Mouse (Mus musculus): ENCODE data around the gene Olfr49. TPM values are rescaled to one million over a fixed set of nuclear protein-coding genes. Genes with fewer than 3 reads are reported as not detected.
"Not testable (repeated sequence)": the region's sequence is repeated elsewhere in the genome, so short reads cannot be mapped to it uniquely, and the experiment has no call there.

Olfr49 gene
- polyA plus RNA-seq, 1 experiment from 2014 or later: 0.04 TPM

DNA sequence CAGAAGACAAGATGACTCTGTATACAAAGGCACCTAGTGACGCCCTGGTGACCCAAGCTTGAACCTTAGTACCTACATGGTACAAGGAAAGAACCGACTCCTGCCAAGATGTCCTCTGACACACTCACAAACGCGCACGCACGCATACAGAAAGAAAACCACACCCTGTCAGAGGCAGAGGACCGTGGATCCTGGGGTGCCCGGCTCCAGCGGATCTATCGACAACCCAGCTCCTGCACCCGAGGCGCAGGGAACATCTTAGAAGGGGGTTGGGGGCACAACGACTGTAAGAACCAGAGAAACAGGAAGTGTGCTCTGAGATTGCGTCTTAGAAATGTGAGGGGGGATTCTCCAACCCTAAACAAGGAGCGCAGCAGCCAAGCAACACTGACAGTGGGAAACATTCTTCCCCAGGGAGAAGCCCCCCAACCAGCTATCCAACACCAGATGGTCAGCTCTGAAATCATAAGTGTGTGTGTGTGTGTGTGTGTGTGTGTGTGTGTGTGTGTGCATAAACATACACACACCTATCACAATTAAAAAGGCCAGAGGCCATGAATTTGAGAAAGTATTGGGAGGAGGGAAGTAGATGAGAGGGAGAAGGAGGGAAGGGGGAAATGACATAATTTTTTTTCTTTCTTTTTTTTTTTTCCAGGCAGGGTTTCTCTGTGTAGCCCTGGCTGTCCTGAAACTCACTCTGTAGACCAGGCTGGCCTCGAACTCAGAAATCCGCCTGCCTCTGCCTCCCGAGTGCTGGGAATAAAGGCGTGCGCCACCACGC, 53.4 kb downstream of the Olfr49 start:
- in situ Hi-C loops (cut with MboI; ENCODE audit: low pct_unique_long_range_greater_than_20kb): loop anchor here (5.0 kb wide), 1 partner anchor 181 kb away; no protein-coding TSS in a partner anchor
- H3K27me3 ChIP-seq: no peaks in the 10 kb centered on the region
- no peak for TF ChIP-seq CTCF (IDR thresholded peaks at IDR 0.05)
- CTCF ChIA-PET: interaction anchor here (1.3 kb wide), 1 partner anchor 181 kb away, joined by 4 read pairs; no protein-coding TSS in a partner anchor
- no peak for DNase-seq (ENCODE audit: low read depth, low spot score)
- POLR2A ChIA-PET: interaction anchor here (0.6 to 0.7 kb wide), 2 partner anchors 169 to 182 kb away, joined by 3 to 4 read pairs; no protein-coding TSS in a partner anchor
- ATAC-seq: no peak

DNA sequence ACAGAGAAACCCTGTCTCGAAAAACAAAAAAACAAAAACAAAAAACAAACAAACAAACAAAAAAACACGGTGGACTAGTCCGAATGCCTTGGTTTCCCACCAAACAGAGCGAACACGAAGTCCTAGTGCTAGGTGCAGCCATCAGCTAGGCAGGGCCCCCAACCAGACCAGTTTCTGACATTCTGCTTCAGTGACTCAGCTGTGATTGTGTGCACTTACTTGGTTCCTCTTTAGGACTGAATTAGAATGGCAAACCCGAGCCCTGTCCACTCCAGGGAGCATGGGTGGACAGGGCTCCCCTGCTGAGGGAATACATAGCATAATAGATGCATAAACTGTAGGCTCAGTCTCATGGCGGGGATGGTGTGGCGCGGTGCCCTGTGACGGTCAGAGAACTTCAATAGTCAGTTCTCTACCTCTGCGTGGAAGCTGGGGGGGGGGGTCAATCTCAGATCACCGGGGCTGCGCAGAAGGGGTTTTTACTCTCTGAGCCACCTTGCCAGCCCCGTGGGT, 54.0 kb downstream of the Olfr49 start:
- DNase-seq (ENCODE audit: low read depth, low spot score) (no peak), ATAC-seq (no peak)
- in situ Hi-C loops (cut with MboI; ENCODE audit: low pct_unique_long_range_greater_than_20kb): loop anchor here (5.0 kb wide), 1 partner anchor 182 kb away; no protein-coding TSS in a partner anchor
- CTCF ChIA-PET: no interaction called here
- POLR2A ChIA-PET: interaction anchor here (0.6 kb wide), 1 partner anchor 183 kb away, joined by 3 read pairs; no protein-coding TSS in a partner anchor
- no peaks in the 10 kb centered on the region for H3K27me3 ChIP-seq
- no peak for TF ChIP-seq CTCF (IDR thresholded peaks at IDR 0.05)

DNA sequence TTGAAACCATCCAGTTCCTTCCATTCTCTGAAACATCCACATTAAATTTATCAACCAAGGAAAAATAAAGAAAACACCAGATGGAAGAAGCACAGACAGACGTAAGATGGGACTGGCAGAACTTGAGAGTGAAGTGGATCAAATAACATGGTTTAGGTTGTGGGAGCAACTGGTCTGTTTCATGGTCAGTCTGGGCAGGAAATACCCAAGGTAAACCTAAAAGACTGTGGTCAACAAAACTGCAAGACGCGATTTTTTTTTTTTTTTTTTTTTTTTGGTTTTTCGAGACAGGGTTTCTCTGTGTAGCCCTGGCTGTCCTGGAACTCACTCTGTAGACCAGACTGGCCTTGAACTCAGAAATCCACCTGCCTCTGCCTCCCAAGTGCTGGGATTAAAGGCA, 54.9 kb downstream of the Olfr49 start:
- DNase-seq (ENCODE audit: low read depth, low spot score); CTCF ChIA-PET; ATAC-seq; H3K27me3 ChIP-seq; POLR2A ChIA-PET: not testable (repeated sequence)
- in situ Hi-C loops (cut with MboI; ENCODE audit: low pct_unique_long_range_greater_than_20kb): loop anchor here (5.0 to 10.0 kb wide), 4 partner anchors 182 to 415 kb away; partner anchors contain the start of genes Ajuba, Cdh24 and Gm17606

DNA sequence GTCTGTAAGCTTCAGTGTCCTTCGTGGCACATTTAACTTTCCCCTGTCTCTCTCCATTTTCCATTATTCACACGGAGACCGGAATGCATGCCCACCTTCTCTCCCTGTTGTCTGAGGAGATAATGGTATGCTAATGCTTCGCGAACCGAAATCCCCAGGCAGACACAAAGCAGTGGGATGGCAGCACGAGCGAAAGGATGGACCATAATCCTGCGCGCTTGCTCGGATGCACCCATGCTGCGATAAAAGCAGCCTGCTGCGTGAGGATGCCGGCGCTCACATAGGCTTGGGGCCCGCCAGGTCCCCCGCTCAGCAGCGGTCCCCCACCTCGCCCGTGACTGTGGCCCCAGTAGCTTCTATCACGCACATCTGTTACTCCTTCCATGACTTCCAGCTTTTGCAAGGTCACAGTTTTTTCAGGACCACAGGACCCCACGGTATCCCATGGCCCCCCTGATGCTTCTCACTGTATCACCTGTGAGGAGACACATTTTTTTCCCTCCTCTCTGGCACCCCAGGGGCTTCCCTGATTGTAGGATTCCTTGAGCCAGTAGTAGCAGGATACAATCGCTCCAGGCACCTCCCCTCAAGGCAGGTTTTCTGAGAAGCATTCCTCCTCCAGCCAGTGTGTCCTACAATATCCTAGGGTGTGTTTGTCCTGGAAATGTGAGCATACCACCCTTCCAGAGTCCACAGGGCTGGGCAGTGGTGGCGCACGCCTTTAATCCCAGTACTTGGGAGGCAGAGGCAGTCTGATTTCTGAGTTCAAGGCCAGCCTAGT, 55.6 kb downstream of the Olfr49 start:
- in situ Hi-C loops (cut with MboI; ENCODE audit: low pct_unique_long_range_greater_than_20kb): loop anchor here (5.0 to 10.0 kb wide), 3 partner anchors 223 to 416 kb away; partner anchors contain the start of genes Ajuba, Cdh24 and Gm17606
- ChIA-PET POLR2A (no interaction called here), CTCF (interaction anchor here (1.9 to 5.1 kb wide), 5 partner anchors 9 to 220 kb away, joined by 6 to 24 read pairs (median 8); partner anchors contain the start of genes Abhd4 and Dad1)
- ATAC-seq (no peak), DNase-seq (ENCODE audit: low read depth, low spot score) (no peak)
- no peak for TF ChIP-seq CTCF (IDR thresholded peaks at IDR 0.05)
- H3K27me3 ChIP-seq: no peaks in the 10 kb centered on the region

DNA sequence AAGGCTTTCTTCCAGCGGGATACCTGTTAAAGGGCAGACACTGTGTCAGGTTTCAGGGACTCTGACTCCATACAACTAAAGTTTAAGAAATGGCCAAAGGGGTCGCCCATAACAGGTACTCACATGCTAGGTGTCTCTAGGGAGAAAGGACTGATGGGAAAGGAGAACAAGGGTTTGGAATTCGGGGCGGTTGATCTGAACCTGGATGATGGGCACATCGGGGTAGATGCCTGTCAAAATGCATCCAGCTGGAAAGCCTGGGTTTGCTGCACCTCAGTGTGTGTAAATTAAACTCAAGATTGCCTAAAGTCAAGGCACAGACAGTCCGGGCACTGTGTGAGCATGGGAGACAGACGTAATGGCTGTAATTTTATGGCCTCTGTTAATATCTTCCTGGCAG, 56.2 kb downstream of the Olfr49 start:
- POLR2A ChIA-PET: no interaction called here
- DNase-seq (ENCODE audit: low read depth, low spot score) (no peak), ATAC-seq (no peak)
- TF ChIP-seq CTCF (IDR thresholded peaks at IDR 0.05): no peak
- CTCF ChIA-PET: interaction anchor here (0.6 to 5.1 kb wide), 9 partner anchors 10 to 238 kb away, joined by 3 to 24 read pairs (median 7); partner anchors contain the start of genes Abhd4 and Dad1
- in situ Hi-C loops (cut with MboI; ENCODE audit: low pct_unique_long_range_greater_than_20kb): loop anchor here (5.0 to 10.0 kb wide), 3 partner anchors 224 to 416 kb away; partner anchors contain the start of genes Ajuba, Cdh24 and Gm17606
- no peaks in the 10 kb centered on the region for H3K27me3 ChIP-seq

Other genes with a start within 250 kb of the Olfr49 start
- gene Dad1, start 30.8 kb downstream of the Olfr49 start, polyA plus RNA-seq (2021): 174 TPM
- gene Abhd4, start 30.8 kb downstream of the Olfr49 start, polyA plus RNA-seq (2021): 113 TPM
- 80.3 TPM for gene Oxa1l, start 75.9 kb upstream of the Olfr49 start, polyA plus RNA-seq (2021)
- 8.2 TPM for gene Slc7a7, start 132.8 kb upstream of the Olfr49 start, polyA plus RNA-seq (2021)
- 222 TPM for gene Mrpl52, start 142.0 kb upstream of the Olfr49 start, polyA plus RNA-seq (2021)
- 35.9 TPM for gene Mmp14, start 146.7 kb upstream of the Olfr49 start, polyA plus RNA-seq (2021)
- gene Lrp10, start 179.2 kb upstream of the Olfr49 start, polyA plus RNA-seq (2021): 185 TPM
- gene Rem2, start 191.2 kb upstream of the Olfr49 start, polyA plus RNA-seq (2021): 0.27 TPM
- 57.4 TPM for gene Prmt5, start 232.6 kb upstream of the Olfr49 start, polyA plus RNA-seq (2021)